Mouse (Mus musculus) ES-E14 (cell line): ENCODE measurements around the gene Tlk1. TPM values are rescaled to one million over a fixed set of nuclear protein-coding genes. Genes with fewer than 3 reads are reported as not detected.

ENCODE experiments used
- DNase-seq: peaks from one replicate; pipeline ENCODE4 v3.0.0-alpha.2; 2013; ENCODE audit warnings: low read depth, low spot score
- H3K27ac ChIP-seq: 2 replicates; pipeline ENCODE4 v1.5.1; 2012; ENCODE audit warnings: low read depth, mild to moderate bottlenecking, low read length, moderate library complexity, mixed read lengths; ENCODE audit not compliant: poor library complexity, insufficient read depth, severe bottlenecking
- H3K36me3 ChIP-seq: 2 replicates; pipeline ENCODE4 v1.6.1; 2012; ENCODE audit warnings: mild to moderate bottlenecking, low read length, moderate library complexity, mixed read lengths; ENCODE audit not compliant: control insufficient read depth, poor library complexity, insufficient read depth, severe bottlenecking
- H3K4me1 ChIP-seq, 2 experiments: fragments of 150-350 bp in 1 of 2; sonication (generic) in 1 of 2; 2 replicates each; pipeline ENCODE4 v1.6.1; 2012; ENCODE audit warnings: low read length in 2 of 2, mild to moderate bottlenecking in 1 of 2, mixed read lengths in 1 of 2; ENCODE audit not compliant: control insufficient read depth in 2 of 2, insufficient read depth in 2 of 2, poor library complexity in 1 of 2
- H3K4me3 ChIP-seq, 2 experiments: fragments of 150-350 bp in 1 of 2; sonication (generic) in 1 of 2; 2 replicates each; pipeline ENCODE4 v1.5.1; 2012; ENCODE audit warnings: low read length in 2 of 2, low read depth in 1 of 2, mild to moderate bottlenecking in 1 of 2, mixed read lengths in 1 of 2; ENCODE audit not compliant: insufficient read depth in 1 of 2, poor library complexity in 1 of 2, severe bottlenecking in 1 of 2
- H3K9ac ChIP-seq: 2 replicates; pipeline ENCODE4 v1.6.1; 2012; ENCODE audit warnings: low read depth, mild to moderate bottlenecking, low read length, mixed read lengths; ENCODE audit not compliant: poor library complexity, insufficient read depth, severe bottlenecking
- H3K9me3 ChIP-seq: fragments of 150-350 bp; sonication (generic); 2 replicates; pipeline ENCODE4 v1.6.1; 2012; ENCODE audit warnings: low read depth, mild to moderate bottlenecking, low read length; ENCODE audit not compliant: control insufficient read depth, insufficient read depth
- CHD2 ChIP-seq: IDR thresholded peaks from 2 replicates; pipeline ENCODE4 v1.6.1; 2014; ENCODE audit warnings: mild to moderate bottlenecking, low read depth, low read length, inconsistent platforms
- HCFC1 ChIP-seq: IDR thresholded peaks from 2 replicates; pipeline ENCODE4 v1.6.1; 2012; ENCODE audit warnings: low read length, inconsistent platforms, borderline replicate concordance; ENCODE audit not compliant: insufficient read depth
- MAFK ChIP-seq: IDR thresholded peaks from 2 replicates; pipeline ENCODE4 v1.6.1; 2014; ENCODE audit warnings: mild to moderate bottlenecking, low read depth, low read length, inconsistent platforms; ENCODE audit not compliant: insufficient read depth
- ZC3H11A ChIP-seq: IDR thresholded peaks from 2 replicates; pipeline ENCODE4 v1.6.1; 2012; ENCODE audit warnings: low read depth, mild to moderate bottlenecking, inconsistent platforms, low read length, borderline replicate concordance
- ZNF384 ChIP-seq: IDR thresholded peaks from 2 replicates; pipeline ENCODE4 v1.6.1; 2012; ENCODE audit warnings: low read depth, low read length, inconsistent platforms
- in situ Hi-C, 2 experiments: fragments of 600-800 bp; cut with MboI; formaldehyde crosslinking; loops; one replicate each; pipeline ENCODE4 v1.15.1; 2025; ENCODE audit warnings: low sequenced_read_pairs in 2 of 2, inconsistent platforms in 1 of 2; ENCODE audit not compliant: unreplicated experiment in 2 of 2
- total RNA-seq: library from RNA; depleted of rRNA; stranded (reverse); fragments of 300-350 nt; gene quantifications from 2 replicates; pipeline ENCODE4 v1.2.3, GENCODE M21; 2012

Gene Tlk1
- total RNA-seq, 1 experiment: 37.2 TPM

DNA sequence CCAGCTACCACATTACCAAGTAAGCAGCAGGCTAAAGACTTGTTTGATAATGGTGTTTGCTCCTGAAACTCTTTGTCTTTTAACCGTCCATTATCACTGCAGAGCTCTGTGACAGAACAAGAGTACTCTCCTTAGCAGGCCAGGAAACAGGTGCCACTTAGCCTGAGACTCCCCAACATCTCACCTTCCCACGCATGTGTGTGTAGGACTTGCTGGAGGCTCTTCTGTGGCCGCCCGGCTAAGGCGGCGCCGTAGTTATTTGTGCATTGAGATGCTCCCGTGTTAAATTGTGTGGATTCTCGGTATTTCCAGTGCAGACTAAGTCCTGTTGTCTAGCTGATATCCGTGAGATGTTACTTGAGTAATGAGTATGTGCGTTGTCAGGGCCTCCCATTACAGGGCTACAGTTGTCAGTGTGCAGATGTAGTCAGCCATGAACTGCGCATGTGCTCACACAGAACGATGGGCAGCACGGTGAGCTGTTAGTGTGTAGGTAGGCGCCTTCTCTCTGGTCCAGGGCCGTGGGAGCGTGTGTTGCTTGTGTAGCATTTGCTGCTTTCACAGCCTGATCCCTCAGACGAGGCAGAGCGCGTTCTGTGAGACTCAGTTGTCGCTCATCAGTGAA is 137.0 kb downstream of the Tlk1 start:
- Histone ChIP-seq H3K27ac (no peak overlapping the region), H3K4me3 (no peak overlapping the region), H3K9me3 (no peaks in the 10 kb centered on the region), H3K36me3 (peaks cover 35% of the 10 kb centered on the region), H3K4me1 (peaks cover 0 to 16% of the 10 kb centered on the region in 2 experiments), H3K9ac (no peak overlapping the region)
- no peak for DNase-seq
- TF ChIP-seq HCFC1 (no peak), ZNF384 (no peak), CHD2 (no peak), ZC3H11A (no peak), MAFK (no peak)
- in situ Hi-C loops: no loop called here

DNA sequence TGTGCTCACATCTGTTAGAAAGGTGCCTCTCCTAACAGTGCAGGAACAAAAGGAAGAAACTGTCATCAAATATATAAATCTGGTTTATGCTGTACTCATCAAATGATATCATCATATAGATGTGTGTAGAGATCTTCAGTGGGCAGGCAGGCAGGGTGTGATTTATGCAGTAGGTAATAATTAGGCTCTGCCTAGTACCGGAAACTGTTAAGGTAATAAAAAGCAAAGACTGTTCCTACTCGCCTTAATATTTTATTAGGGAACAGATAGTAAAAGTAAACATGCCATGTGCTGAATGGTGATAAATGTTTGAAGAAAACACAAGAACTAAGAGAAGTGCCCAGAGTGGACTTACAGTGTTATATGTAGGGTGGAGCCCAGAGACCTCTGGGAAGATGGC is 143.2 kb downstream of the Tlk1 start:
- Histone ChIP-seq H3K4me3 (no peak overlapping the region), H3K4me1 (no peaks in the 10 kb centered on the region), H3K9me3 (no peaks in the 10 kb centered on the region), H3K9ac (no peak overlapping the region), H3K36me3 (peaks cover 35% of the 10 kb centered on the region), H3K27ac (no peak overlapping the region)
- no peak for DNase-seq
- TF ChIP-seq ZNF384: no peak
- in situ Hi-C loops: no loop called here

DNA sequence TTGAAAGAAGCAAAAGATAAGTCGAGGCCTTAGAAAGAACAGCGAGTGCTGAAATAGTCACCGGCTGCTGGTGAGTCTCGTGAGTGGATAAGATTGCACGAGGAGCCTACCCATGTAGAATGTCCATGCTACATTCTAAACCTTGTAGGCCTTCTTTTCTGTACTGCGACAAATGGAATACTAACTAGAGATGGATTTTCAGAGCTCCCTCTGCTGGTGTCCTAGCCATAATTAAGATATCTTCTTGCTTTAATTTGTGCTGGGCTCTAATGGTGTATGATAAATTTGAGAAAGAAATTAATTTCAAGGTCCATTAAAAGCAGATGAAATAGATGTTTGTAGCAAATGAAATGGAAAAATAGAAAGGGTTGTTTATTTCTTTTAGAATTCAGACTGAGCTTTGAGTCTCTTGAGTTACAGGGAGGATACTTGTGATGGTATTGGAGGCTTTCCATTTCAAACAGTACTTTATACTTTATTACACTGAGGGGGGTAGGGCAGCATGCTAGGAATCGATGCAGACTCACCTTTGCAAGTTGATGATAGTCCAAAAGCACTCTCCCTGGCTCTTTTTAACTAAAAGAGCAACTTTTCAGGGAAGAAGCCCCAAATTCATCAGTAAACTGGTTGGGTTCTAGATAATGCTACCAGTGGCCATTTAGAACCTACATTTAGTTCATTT is 151.9 kb downstream of the Tlk1 start:
- DNase-seq: no peak
- Histone ChIP-seq H3K36me3 (peaks cover 6% of the 10 kb centered on the region), H3K9me3 (no peaks in the 10 kb centered on the region), H3K27ac (no peak overlapping the region), H3K9ac (no peak overlapping the region), H3K4me1 (no peaks in the 10 kb centered on the region; a peak in 1 of 4 replicates), H3K4me3 (no peak overlapping the region)
- TF ChIP-seq MAFK (no peak), ZNF384 (no peak), HCFC1 (no peak), CHD2 (no peak), ZC3H11A (no peak)
- in situ Hi-C loops: no loop called here

DNA sequence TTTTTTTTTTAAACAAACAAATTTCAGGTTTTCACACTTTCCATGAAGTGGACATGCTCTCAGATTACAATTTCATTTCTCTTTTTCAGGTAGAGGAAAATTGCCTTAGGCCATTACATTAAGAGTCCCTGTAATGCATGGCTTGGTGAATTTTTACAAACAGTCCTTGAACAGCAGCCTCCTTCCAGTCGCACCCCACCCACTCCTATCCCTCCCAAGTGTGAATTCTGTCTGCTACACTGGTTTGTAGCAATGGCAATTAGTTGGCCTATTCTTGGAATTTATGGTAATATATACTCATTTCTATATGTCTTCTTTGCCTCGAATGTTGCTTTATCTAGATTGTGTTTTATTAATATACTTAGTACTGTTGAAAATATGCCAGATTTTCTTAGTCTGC is 153.1 kb downstream of the Tlk1 start:
- no peaks in the 10 kb centered on the region for H3K9me3 ChIP-seq
- DNase-seq: no peak
- in situ Hi-C loops: no loop called here
- no peaks in the 10 kb centered on the region; the same call in 1 of the 2 replicates for H3K36me3 ChIP-seq
- H3K27ac ChIP-seq: no peak overlapping the region
- TF ChIP-seq MAFK (no peak), CHD2 (no peak), ZNF384 (no peak), ZC3H11A (no peak), HCFC1 (no peak)
- H3K9ac ChIP-seq: no peak overlapping the region
- no peak overlapping the region for H3K4me3 ChIP-seq
- no peaks in the 10 kb centered on the region; a peak in 1 of 4 replicates for H3K4me1 ChIP-seq

DNA sequence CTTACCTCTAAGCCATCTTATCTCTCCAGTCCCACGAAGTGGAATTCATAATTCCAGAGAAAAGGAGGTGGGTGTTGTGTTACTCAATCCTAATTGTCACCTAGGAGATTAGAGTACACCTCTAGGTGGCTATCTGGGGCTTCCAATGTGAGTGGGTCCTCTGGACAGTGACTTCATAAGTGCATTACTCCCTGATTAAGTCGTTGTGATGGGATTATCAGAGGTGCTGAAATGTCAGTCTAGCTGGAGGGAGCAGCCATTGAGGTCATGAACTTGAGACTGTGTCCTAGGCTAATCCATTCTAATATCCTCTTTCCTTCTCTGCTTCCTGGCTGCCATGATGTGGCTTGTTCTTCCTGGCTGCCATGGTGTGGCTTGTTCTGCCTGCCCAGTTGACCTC is 155.6 kb downstream of the Tlk1 start:
- TF ChIP-seq HCFC1 (no peak), CHD2 (no peak), MAFK (no peak), ZNF384 (no peak), ZC3H11A (no peak)

More for the DNA sequence above, 155.6 kb downstream of the Tlk1 start:
- Histone ChIP-seq H3K9ac (no peak overlapping the region), H3K4me3 (no peak overlapping the region), H3K27ac (no peak overlapping the region), H3K36me3 (no peaks in the 10 kb centered on the region), H3K4me1 (no peaks in the 10 kb centered on the region), H3K9me3 (no peaks in the 10 kb centered on the region)
- in situ Hi-C loops: no loop called here
- no peak for DNase-seq
